Mouse (Mus musculus): ENCODE results near the gene Crkl. TPM values are rescaled to one million over a fixed set of nuclear protein-coding genes. Genes with fewer than 3 reads are reported as not detected.

Gene Crkl
- 56.5 and 63.3 TPM in 2 replicates for polyA plus RNA-seq (2012; rRNA removed)

DNA sequence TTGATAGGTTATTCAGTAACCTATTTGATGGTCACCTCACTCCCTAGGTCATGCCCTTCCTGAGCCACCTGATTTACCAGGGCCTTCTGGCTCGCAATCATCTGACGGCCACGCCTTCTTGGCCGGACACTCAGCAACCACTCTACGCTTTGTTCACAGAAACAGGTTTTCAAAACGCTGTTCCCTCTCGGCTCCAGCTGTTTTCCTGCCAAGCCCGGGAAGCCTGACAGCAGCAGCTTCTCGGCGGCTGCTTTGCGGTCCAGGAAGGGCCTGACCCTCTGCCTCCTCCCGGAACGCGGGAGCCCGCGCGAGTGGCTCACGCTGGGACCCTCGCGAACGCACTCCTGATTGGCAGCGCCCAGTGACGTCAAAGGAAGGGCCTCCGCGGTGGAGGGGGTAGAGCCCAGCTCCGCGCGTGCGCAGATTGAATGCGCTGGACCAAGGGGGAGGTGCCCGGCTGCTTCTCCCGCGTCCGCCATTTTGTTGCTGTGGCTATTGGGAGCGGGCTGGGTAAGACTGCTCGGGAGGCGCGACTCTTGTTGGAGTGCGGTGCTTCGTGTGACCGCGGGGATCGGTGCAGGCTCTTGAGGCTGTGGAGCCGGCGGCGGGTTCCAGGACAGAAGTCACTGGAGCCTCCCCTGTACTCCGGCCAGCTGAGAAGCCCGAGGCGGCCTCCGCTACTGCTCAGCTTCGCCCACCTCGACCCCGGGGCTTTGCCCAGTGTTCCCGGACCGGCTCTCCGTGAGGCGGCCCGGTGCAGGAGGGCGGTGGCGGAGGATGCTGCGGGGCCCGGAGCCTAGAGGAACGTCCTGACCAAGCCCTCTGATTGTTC, at the start of gene Crkl:
Gene Crkl, plus strand, starts transcription at position 447 of the 832 bp plus-strand sequence.
- under 1% methylated on average over 63 of the region's 63 CpGs for WGBS
- Histone ChIP-seq H3K4me3 (replicated peaks; ENCODE audit: extremely low read depth, low read depth, low read length) (peak within 1 kb of the TSS; percentile 82), H3K4me1 (ENCODE audit: control insufficient read depth, insufficient read depth, low read length) (peaks cover 11% of the 10 kb centered on the region)
- peak; percentile 54; the same call in 1 of the 2 replicates for TF ChIP-seq POLR2A (IDR thresholded peaks at IDR 0.05; ENCODE audit: borderline replicate concordance, extremely low read depth, low read depth, low read length)
- no peak for TF ChIP-seq CTCF (IDR thresholded peaks at IDR 0.05; ENCODE audit: insufficient read depth, low read length)
- peak; percentile 97 for DNase-seq

- DNase-seq: no peak
- 65% methylated on average over 1 of the region's 1 CpGs for WGBS
- H3K4me3 ChIP-seq (replicated peaks; ENCODE audit: extremely low read depth, low read depth, low read length): no peak overlapping the region
- TF ChIP-seq POLR2A (IDR thresholded peaks at IDR 0.05; ENCODE audit: borderline replicate concordance, extremely low read depth, low read depth, low read length) (no peak), CTCF (IDR thresholded peaks at IDR 0.05; ENCODE audit: insufficient read depth, low read length) (0 out of 2 replicates have a peak, but pooled peaks have one; percentile 10)
- H3K4me1 ChIP-seq (ENCODE audit: control insufficient read depth, insufficient read depth, low read length): peaks cover 3% of the 10 kb centered on the region
Measured at GRCm38 (mm10) chr16:17402855-17403254, 48.9 kb upstream of the Crkl start.

GRCm38 (mm10) chr16:17405271-17405696, 46.5 kb upstream of the Crkl start:
- TF ChIP-seq CTCF (IDR thresholded peaks at IDR 0.05; ENCODE audit: insufficient read depth, low read length) (no peak), POLR2A (IDR thresholded peaks at IDR 0.05; ENCODE audit: borderline replicate concordance, extremely low read depth, low read depth, low read length) (peak; percentile 18; the same call in 1 of the 2 replicates)
- under 1% methylated on average over 22 of the region's 22 CpGs for WGBS
- DNase-seq: peak; percentile 74

GRCm38 (mm10) chr16:17405736-17406443, 45.9 kb upstream of the Crkl start, which contains the start of the genes Snap29 and Pi4ka:
Gene Snap29 (plus strand): TSS chr16:17405986.
Gene Pi4ka (minus strand): TSS chr16:17406314.
- peak; percentile 59; the same call in 1 of the 2 replicates for TF ChIP-seq POLR2A (IDR thresholded peaks at IDR 0.05; ENCODE audit: borderline replicate concordance, extremely low read depth, low read depth, low read length)
- TF ChIP-seq CTCF (IDR thresholded peaks at IDR 0.05; ENCODE audit: insufficient read depth, low read length): no peak
- H3K4me3 ChIP-seq (replicated peaks; ENCODE audit: extremely low read depth, low read depth, low read length): peak within 1 kb of the TSS; percentile 99
- DNase-seq: peak; percentile 100
- peaks cover 8% of the 10 kb centered on the region; the same call in 1 of the 2 replicates for H3K4me1 ChIP-seq (ENCODE audit: control insufficient read depth, insufficient read depth, low read length)
- under 1% methylated on average over 64 of the region's 69 CpGs for WGBS

More at GRCm38 (mm10) chr16:17405271-17405696, 46.5 kb upstream of the Crkl start:
- peak overlapping the region; percentile 96 for H3K4me3 ChIP-seq (replicated peaks; ENCODE audit: extremely low read depth, low read depth, low read length)
- H3K4me1 ChIP-seq (ENCODE audit: control insufficient read depth, insufficient read depth, low read length): peaks cover 8% of the 10 kb centered on the region; the same call in 1 of the 2 replicates

- no peak for DNase-seq
- WGBS: 23% methylated on average over 9 of the region's 9 CpGs
- H3K4me3 ChIP-seq (replicated peaks; ENCODE audit: extremely low read depth, low read depth, low read length): peak overlapping the region; percentile 99
- TF ChIP-seq CTCF (IDR thresholded peaks at IDR 0.05; ENCODE audit: insufficient read depth, low read length) (no peak), POLR2A (IDR thresholded peaks at IDR 0.05; ENCODE audit: borderline replicate concordance, extremely low read depth, low read depth, low read length) (no peak)
- peaks cover 8% of the 10 kb centered on the region; the same call in 1 of the 2 replicates for H3K4me1 ChIP-seq (ENCODE audit: control insufficient read depth, insufficient read depth, low read length)
Measured at GRCm38 (mm10) chr16:17406512-17407231, 45.1 kb upstream of the Crkl start.

GRCm38 (mm10) chr16:17409046-17409445, 42.7 kb upstream of the Crkl start:
- no peak overlapping the region for H3K4me3 ChIP-seq (replicated peaks; ENCODE audit: extremely low read depth, low read depth, low read length)
- H3K4me1 ChIP-seq (ENCODE audit: control insufficient read depth, insufficient read depth, low read length): peaks cover 8% of the 10 kb centered on the region; the same call in 1 of the 2 replicates
- no peak for TF ChIP-seq POLR2A (IDR thresholded peaks at IDR 0.05; ENCODE audit: borderline replicate concordance, extremely low read depth, low read depth, low read length)
- TF ChIP-seq CTCF (IDR thresholded peaks at IDR 0.05; ENCODE audit: insufficient read depth, low read length): no peak
- no peak for DNase-seq
- WGBS: 83% methylated on average over 2 of the region's 2 CpGs

- no peak for DNase-seq
- TF ChIP-seq POLR2A (IDR thresholded peaks at IDR 0.05; ENCODE audit: borderline replicate concordance, extremely low read depth, low read depth, low read length): no peak
- TF ChIP-seq CTCF (IDR thresholded peaks at IDR 0.05; ENCODE audit: insufficient read depth, low read length): no peak
- Histone ChIP-seq H3K4me1 (ENCODE audit: control insufficient read depth, insufficient read depth, low read length) (peaks cover 8% of the 10 kb centered on the region; the same call in 1 of the 2 replicates), H3K4me3 (replicated peaks; ENCODE audit: extremely low read depth, low read depth, low read length) (no peak overlapping the region)
- WGBS: 20% methylated on average over 4 of the region's 4 CpGs
Measured at GRCm38 (mm10) chr16:17410209-17410608, 41.6 kb upstream of the Crkl start.

GRCm38 (mm10) chr16:17423021-17423420, 28.8 kb upstream of the Crkl start:
- no peak overlapping the region for H3K4me3 ChIP-seq (replicated peaks; ENCODE audit: extremely low read depth, low read depth, low read length)
- 79% methylated on average over 3 of the region's 3 CpGs for WGBS
- no peak for TF ChIP-seq POLR2A (IDR thresholded peaks at IDR 0.05; ENCODE audit: borderline replicate concordance, extremely low read depth, low read depth, low read length)
- no peak for TF ChIP-seq CTCF (IDR thresholded peaks at IDR 0.05; ENCODE audit: insufficient read depth, low read length)
- H3K4me1 ChIP-seq (ENCODE audit: control insufficient read depth, insufficient read depth, low read length): no peaks in the 10 kb centered on the region
- DNase-seq: no peak
